ENCODE assay signal across 8 mouse cellular contexts in the genomic region with DNA sequence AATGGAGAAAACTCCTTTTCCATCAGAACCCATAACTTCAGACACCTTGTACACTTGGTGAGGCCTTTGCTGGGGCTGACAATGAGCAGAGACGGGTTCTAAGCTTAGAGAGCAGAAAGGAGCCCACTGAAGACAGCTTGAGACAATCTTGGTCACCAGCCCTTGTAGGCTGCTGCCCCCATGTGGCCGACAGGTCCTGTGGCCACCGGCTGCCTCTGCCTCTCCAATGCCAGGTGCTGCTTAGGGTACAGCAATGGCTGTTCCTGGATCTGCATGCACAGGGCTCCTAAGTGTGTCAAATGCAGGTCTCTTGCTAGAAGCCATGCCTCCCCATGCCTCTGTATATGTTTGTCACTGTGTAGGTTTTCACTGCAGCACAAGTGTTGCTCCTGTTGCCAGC. TPM values are rescaled to one million over a fixed set of nuclear protein-coding genes. Genes with fewer than 3 reads are reported as not detected.
DNase-seq lines count a peak whose midpoint lies in the region; ATAC-seq lines count a peak whose summit lies in the region.

No protein-coding gene starts in this region.

- H3K27ac ChIP-seq in embryonic facial prominence, embryonic 15.5 days (replicated peaks) = no peak overlapping the region
- H3K27ac ChIP-seq in heart, embryonic 11.5 days (ENCODE audit: low read depth, low read length) = no peak overlapping the region
- no peak overlapping the region for H3K27ac ChIP-seq in kidney, embryonic 15.5 days

- H3K4me3 ChIP-seq in embryonic facial prominence, embryonic 15.5 days (replicated peaks) = no peak overlapping the region
- no peak overlapping the region for H3K4me3 ChIP-seq in heart, embryonic 11.5 days (ENCODE audit: low read depth, low read length)
- H3K4me3 ChIP-seq in kidney, embryonic 15.5 days (replicated peaks) = no peak overlapping the region

- H3K9ac ChIP-seq in embryonic facial prominence, embryonic 15.5 days = no peak overlapping the region
- H3K9ac ChIP-seq in heart, embryonic 11.5 days (ENCODE audit: low read depth, low read length) = no peak overlapping the region
- no peak overlapping the region for H3K9ac ChIP-seq in kidney, embryonic 15.5 days

- H3K4me1 ChIP-seq in embryonic facial prominence, embryonic 15.5 days = 0 out of 2 replicates have a peak, but pooled peaks cover 6% of the 10 kb centered on the region
- H3K4me1 ChIP-seq in heart, embryonic 11.5 days (ENCODE audit: control insufficient read depth, insufficient read depth, low read length) = no peaks in the 10 kb centered on the region
- H3K4me1 ChIP-seq in kidney, embryonic 15.5 days = no peaks in the 10 kb centered on the region

- WGBS in embryonic facial prominence, embryonic 15.5 days = 22% methylated on average over 3 of the region's 3 CpGs
- WGBS in heart, embryonic 11.5 days (ENCODE audit: insufficient replicate concordance) = 22% methylated on average over 3 of the region's 3 CpGs
- WGBS in kidney, embryonic 15.5 days = 24% methylated on average over 3 of the region's 3 CpGs

- peaks cover 80% of the 10 kb centered on the region for H3K36me3 ChIP-seq in embryonic facial prominence, embryonic 15.5 days
- peaks cover 51% of the 10 kb centered on the region for H3K36me3 ChIP-seq in heart, embryonic 11.5 days (ENCODE audit: control insufficient read depth, insufficient read depth, low read length)
- H3K36me3 ChIP-seq in kidney, embryonic 15.5 days = peaks cover 97% of the 10 kb centered on the region
- H3K36me3 ChIP-seq in splenic B cell, adult 2 months (ENCODE audit: control insufficient read depth, insufficient read depth, low read length, poor library complexity, severe bottlenecking) = peaks cover 2% of the 10 kb centered on the region; the same call in 1 of the 2 replicates

- DNase-seq in 416B (ENCODE audit: low read depth) (peak; percentile 80), liver (peak; percentile 63)
- peak; percentile 78 to 91 for DNase-seq in adrenal gland, postnatal 36 days
- peak; percentile 78 to 88 for DNase-seq in natural killer cell, adult 2 months (ENCODE audit: low spot score in 2 of 2)
- peak; percentile 93 for DNase-seq in splenic B cell, adult 2 months (ENCODE audit: low read depth, low spot score)

- no peak overlapping the region for H3K4me2 ChIP-seq in embryonic facial prominence, embryonic 15.5 days (replicated peaks)
- no peak overlapping the region for H3K4me2 ChIP-seq in heart, embryonic 11.5 days
- H3K4me2 ChIP-seq in kidney, embryonic 15.5 days = no peak overlapping the region

- H3K9me3 ChIP-seq in embryonic facial prominence, embryonic 15.5 days (replicated peaks) = no peaks in the 10 kb centered on the region
- no peaks in the 10 kb centered on the region for H3K9me3 ChIP-seq in heart, embryonic 11.5 days (replicated peaks; ENCODE audit: control insufficient read depth, low read length)
- no peaks in the 10 kb centered on the region for H3K9me3 ChIP-seq in kidney, embryonic 15.5 days (replicated peaks)

- no peaks in the 10 kb centered on the region for H3K27me3 ChIP-seq in embryonic facial prominence, embryonic 15.5 days
- H3K27me3 ChIP-seq in heart, embryonic 11.5 days (ENCODE audit: control insufficient read depth, insufficient read depth, low read length) = no peaks in the 10 kb centered on the region
- H3K27me3 ChIP-seq in kidney, embryonic 15.5 days = no peaks in the 10 kb centered on the region
- H3K27me3 ChIP-seq in splenic B cell, adult 2 months (ENCODE audit: control insufficient read depth, insufficient read depth, low read length, poor library complexity, severe bottlenecking) = no peaks in the 10 kb centered on the region

- ATAC-seq in embryonic facial prominence, embryonic 15.5 days (ENCODE audit: insufficient number of reproducible peaks, low FRiP score, low TSS enrichment, low read depth) = peak; percentile 48; the same call in 1 of the 2 replicates
- ATAC-seq in heart, embryonic 11.5 days (replicated peaks; ENCODE audit: insufficient number of reproducible peaks, low FRiP score, low TSS enrichment) = peak; percentile 28; the same call in 1 of the 2 replicates
- 0 out of 2 replicates have a peak, but pooled peaks have one; percentile 47 for ATAC-seq in kidney, embryonic 15.5 days (replicated peaks; ENCODE audit: low FRiP score)

RNA-seq across cellular contexts. Expression of gene Klf2, which starts 47.0 kb away (rescaled TPM):
- total RNA-seq in adrenal gland, postnatal 36 days (2021) = 10 to 100 TPM; 45.2 to 67.5 TPM
- polyA plus RNA-seq in embryonic facial prominence, embryonic 15.5 days (2015; fragmentation: Nextera tagmentation; extraction: Ambion mirVana) = 12.1 and 15.4 TPM in 2 replicates
- 16.7 and 17.7 TPM in 2 replicates for polyA plus RNA-seq in heart, embryonic 11.5 days (2014; fragmentation: Nextera tagmentation; extraction: Ambion mirVana)
- 12.6 and 14.0 TPM in 2 replicates for polyA plus RNA-seq in kidney, embryonic 15.5 days (2015; fragmentation: Nextera tagmentation; extraction: Ambion mirVana)

RNA-seq across cellular contexts. Expression of gene Eps15l1, which starts 55.4 kb away (rescaled TPM):
- 10 to 100 TPM; 38.6 to 52.6 TPM for total RNA-seq in adrenal gland, postnatal 36 days (2021)
- polyA plus RNA-seq in embryonic facial prominence, embryonic 15.5 days (2015; fragmentation: Nextera tagmentation; extraction: Ambion mirVana) = 54.2 and 56.6 TPM in 2 replicates
- polyA plus RNA-seq in heart, embryonic 11.5 days (2014; fragmentation: Nextera tagmentation; extraction: Ambion mirVana) = 49.7 and 49.9 TPM in 2 replicates
- 58.4 and 64.1 TPM in 2 replicates for polyA plus RNA-seq in kidney, embryonic 15.5 days (2015; fragmentation: Nextera tagmentation; extraction: Ambion mirVana)
